Mouse (Mus musculus): Measurements from ENCODE around the gene Ephb1. TPM values are rescaled to one million over a fixed set of nuclear protein-coding genes. Genes with fewer than 3 reads are reported as not detected.

The Ephb1 gene
- polyA plus RNA-seq, 1 experiment: 2.7 TPM

GRCm38 (mm10) chr9:102107213-102107612, 247.3 kb downstream of the Ephb1 start:
- no peaks in the 10 kb centered on the region for H3K27me3 ChIP-seq (replicated peaks; ENCODE audit: control insufficient read depth, insufficient read depth, low read length)
- 69% methylated on average over 2 of the region's 2 CpGs for WGBS
- H3K36me3 ChIP-seq (ENCODE audit: control insufficient read depth, insufficient read depth, low read length): no peaks in the 10 kb centered on the region
- H3K27ac ChIP-seq (ENCODE audit: insufficient read depth, low read depth, low read length): no peak overlapping the region
- no peaks in the 10 kb centered on the region for H3K4me1 ChIP-seq (ENCODE audit: control insufficient read depth, insufficient read depth, low read length)
- TF ChIP-seq CTCF (conservative IDR thresholded peaks at IDR 0.05; ENCODE audit: insufficient read depth, insufficient read length, low read depth, low read length) (no peak), POLR2A (IDR thresholded peaks at IDR 0.05; ENCODE audit: low read depth, low read length) (no peak)
- no peak for DNase-seq
- H3K4me3 ChIP-seq (ENCODE audit: insufficient read depth, low read depth, low read length): no peak overlapping the region

GRCm38 (mm10) chr9:102096825-102097224, 257.7 kb downstream of the Ephb1 start:
- H3K4me3 ChIP-seq (ENCODE audit: insufficient read depth, low read depth, low read length): no peak overlapping the region
- DNase-seq: no peak
- 56% methylated on average over 7 of the region's 7 CpGs for WGBS
- H3K27me3 ChIP-seq (replicated peaks; ENCODE audit: control insufficient read depth, insufficient read depth, low read length): no peaks in the 10 kb centered on the region
- TF ChIP-seq POLR2A (IDR thresholded peaks at IDR 0.05; ENCODE audit: low read depth, low read length) (no peak), CTCF (conservative IDR thresholded peaks at IDR 0.05; ENCODE audit: insufficient read depth, insufficient read length, low read depth, low read length) (no peak)
- H3K4me1 ChIP-seq (ENCODE audit: control insufficient read depth, insufficient read depth, low read length): no peaks in the 10 kb centered on the region
- no peaks in the 10 kb centered on the region for H3K36me3 ChIP-seq (ENCODE audit: control insufficient read depth, insufficient read depth, low read length)
- no peak overlapping the region for H3K27ac ChIP-seq (ENCODE audit: insufficient read depth, low read depth, low read length)

- no peak overlapping the region for H3K27ac ChIP-seq (ENCODE audit: insufficient read depth, low read depth, low read length)
- H3K4me1 ChIP-seq (ENCODE audit: control insufficient read depth, insufficient read depth, low read length): no peaks in the 10 kb centered on the region
- no peaks in the 10 kb centered on the region for H3K36me3 ChIP-seq (ENCODE audit: control insufficient read depth, insufficient read depth, low read length)
- no peaks in the 10 kb centered on the region for H3K27me3 ChIP-seq (replicated peaks; ENCODE audit: control insufficient read depth, insufficient read depth, low read length)
- no peak for DNase-seq
- no peak overlapping the region for H3K4me3 ChIP-seq (ENCODE audit: insufficient read depth, low read depth, low read length)
- TF ChIP-seq CTCF (conservative IDR thresholded peaks at IDR 0.05; ENCODE audit: insufficient read depth, insufficient read length, low read depth, low read length): no peak
- TF ChIP-seq POLR2A (IDR thresholded peaks at IDR 0.05; ENCODE audit: low read depth, low read length): no peak
- WGBS: 83% methylated on average over 5 of the region's 5 CpGs
Measured at GRCm38 (mm10) chr9:102088598-102088997, 265.9 kb downstream of the Ephb1 start.

- peak; percentile 52 for DNase-seq
- H3K27ac ChIP-seq (ENCODE audit: insufficient read depth, low read depth, low read length): no peak overlapping the region
- no peak for TF ChIP-seq CTCF (conservative IDR thresholded peaks at IDR 0.05; ENCODE audit: insufficient read depth, insufficient read length, low read depth, low read length)
- no peak for TF ChIP-seq POLR2A (IDR thresholded peaks at IDR 0.05; ENCODE audit: low read depth, low read length)
- no peak overlapping the region for H3K4me3 ChIP-seq (ENCODE audit: insufficient read depth, low read depth, low read length)
- H3K4me1 ChIP-seq (ENCODE audit: control insufficient read depth, insufficient read depth, low read length): no peaks in the 10 kb centered on the region
- no peaks in the 10 kb centered on the region for H3K36me3 ChIP-seq (ENCODE audit: control insufficient read depth, insufficient read depth, low read length)
- H3K27me3 ChIP-seq (replicated peaks; ENCODE audit: control insufficient read depth, insufficient read depth, low read length): no peaks in the 10 kb centered on the region
- WGBS: 11% methylated on average over 24 of the region's 24 CpGs
Measured at GRCm38 (mm10) chr9:102086053-102086706, 268.3 kb downstream of the Ephb1 start.

- Histone ChIP-seq H3K4me3 (ENCODE audit: insufficient read depth, low read depth, low read length) (no peak overlapping the region), H3K27ac (ENCODE audit: insufficient read depth, low read depth, low read length) (no peak overlapping the region), H3K36me3 (ENCODE audit: control insufficient read depth, insufficient read depth, low read length) (no peaks in the 10 kb centered on the region), H3K4me1 (ENCODE audit: control insufficient read depth, insufficient read depth, low read length) (no peaks in the 10 kb centered on the region), H3K27me3 (replicated peaks; ENCODE audit: control insufficient read depth, insufficient read depth, low read length) (no peaks in the 10 kb centered on the region)
- DNase-seq: no peak
- 47% methylated on average over 9 of the region's 9 CpGs for WGBS
- TF ChIP-seq CTCF (conservative IDR thresholded peaks at IDR 0.05; ENCODE audit: insufficient read depth, insufficient read length, low read depth, low read length) (no peak), POLR2A (IDR thresholded peaks at IDR 0.05; ENCODE audit: low read depth, low read length) (no peak)
Measured at GRCm38 (mm10) chr9:102085477-102085876, 269.0 kb downstream of the Ephb1 start.

GRCm38 (mm10) chr9:102080934-102081333, 273.6 kb downstream of the Ephb1 start:
- Histone ChIP-seq H3K4me1 (ENCODE audit: control insufficient read depth, insufficient read depth, low read length) (no peaks in the 10 kb centered on the region), H3K4me3 (ENCODE audit: insufficient read depth, low read depth, low read length) (no peak overlapping the region), H3K27ac (ENCODE audit: insufficient read depth, low read depth, low read length) (no peak overlapping the region), H3K27me3 (replicated peaks; ENCODE audit: control insufficient read depth, insufficient read depth, low read length) (no peaks in the 10 kb centered on the region), H3K36me3 (ENCODE audit: control insufficient read depth, insufficient read depth, low read length) (no peaks in the 10 kb centered on the region)
- WGBS: 76% methylated on average over 5 of the region's 5 CpGs
- no peak for TF ChIP-seq POLR2A (IDR thresholded peaks at IDR 0.05; ENCODE audit: low read depth, low read length)
- no peak for TF ChIP-seq CTCF (conservative IDR thresholded peaks at IDR 0.05; ENCODE audit: insufficient read depth, insufficient read length, low read depth, low read length)
- DNase-seq: no peak

GRCm38 (mm10) chr9:102079151-102079550, 275.3 kb downstream of the Ephb1 start:
- no peak overlapping the region for H3K4me3 ChIP-seq (ENCODE audit: insufficient read depth, low read depth, low read length)
- DNase-seq: no peak
- H3K4me1 ChIP-seq (ENCODE audit: control insufficient read depth, insufficient read depth, low read length): no peaks in the 10 kb centered on the region
- no peak overlapping the region for H3K27ac ChIP-seq (ENCODE audit: insufficient read depth, low read depth, low read length)
- H3K36me3 ChIP-seq (ENCODE audit: control insufficient read depth, insufficient read depth, low read length): no peaks in the 10 kb centered on the region
- H3K27me3 ChIP-seq (replicated peaks; ENCODE audit: control insufficient read depth, insufficient read depth, low read length): no peaks in the 10 kb centered on the region
- 93% methylated on average over 2 of the region's 2 CpGs for WGBS
- TF ChIP-seq POLR2A (IDR thresholded peaks at IDR 0.05; ENCODE audit: low read depth, low read length) (no peak), CTCF (conservative IDR thresholded peaks at IDR 0.05; ENCODE audit: insufficient read depth, insufficient read length, low read depth, low read length) (no peak)
